ENCODE assay signal across 8 mouse cellular contexts in genomic region chr11:58914461-58915028, GRCm38 (mm10). TPM values are rescaled to one million over a fixed set of nuclear protein-coding genes. Genes with fewer than 3 reads are reported as not detected.
DNase-seq lines count a peak whose midpoint lies in the region; ATAC-seq and TF ChIP-seq lines count a peak whose summit lies in the region.

No protein-coding gene starts in this region.

- H3K9ac ChIP-seq in forebrain, embryonic 14.5 days (ENCODE audit: low read length) = peak overlapping the region; percentile 57
- H3K9ac ChIP-seq in kidney, embryonic 15.5 days = peak overlapping the region; percentile 37; the same call in 1 of the 2 replicates

- peak overlapping the region; percentile 53 for H3K4me2 ChIP-seq in forebrain, embryonic 14.5 days (ENCODE audit: low read length)
- peak overlapping the region; percentile 60 for H3K4me2 ChIP-seq in kidney, embryonic 15.5 days

- no peak for DNase-seq in gastrocnemius, adult 2 months
- DNase-seq in gastrocnemius, postnatal 14 days = no peak
- DNase-seq in brain, adult 2 months (ENCODE audit: low read depth, low spot score) = peak; percentile 58
- peak; percentile 75 for DNase-seq in forebrain, embryonic 14.5 days (ENCODE audit: low spot score)
- DNase-seq in lung, postnatal 25 days (ENCODE audit: low spot score) = peak; percentile 28
- peak; percentile 70 to 73 for DNase-seq in spleen, postnatal 10 days (ENCODE audit: low spot score in 2 of 2)
- no peak for DNase-seq in ovary, postnatal 36 days (ENCODE audit: low spot score)

- H3K4me1 ChIP-seq in forebrain, embryonic 14.5 days (ENCODE audit: control insufficient read depth, insufficient read depth, low read length) = no peaks in the 10 kb centered on the region
- peaks cover 6% of the 10 kb centered on the region for H3K4me1 ChIP-seq in kidney, embryonic 15.5 days

- peak overlapping the region; percentile 67 for H3K4me3 ChIP-seq in gastrocnemius, adult 2 months
- H3K4me3 ChIP-seq in forebrain, embryonic 14.5 days (ENCODE audit: low read depth, low read length) = peak overlapping the region; percentile 19; the same call in 1 of the 2 replicates
- H3K4me3 ChIP-seq in kidney, embryonic 15.5 days (replicated peaks) = peak overlapping the region; percentile 36

- H3K9me3 ChIP-seq in forebrain, embryonic 14.5 days (replicated peaks; ENCODE audit: control insufficient read depth, low read length) = no peaks in the 10 kb centered on the region
- H3K9me3 ChIP-seq in kidney, embryonic 15.5 days (replicated peaks) = no peaks in the 10 kb centered on the region

- intact Hi-C loops in gastrocnemius, adult 2 months (cut with DNase I) = no loop called here
- intact Hi-C loops in gastrocnemius, postnatal 14 days (cut with DNase I; ENCODE audit: low total_unique reads) = no loop called here

- no peaks in the 10 kb centered on the region for H3K36me3 ChIP-seq in forebrain, embryonic 14.5 days (ENCODE audit: control insufficient read depth, insufficient read depth, low read length)
- no peaks in the 10 kb centered on the region for H3K36me3 ChIP-seq in kidney, embryonic 15.5 days

- peak overlapping the region; percentile 75 for H3K27ac ChIP-seq in gastrocnemius, adult 2 months
- no peak overlapping the region for H3K27ac ChIP-seq in forebrain, embryonic 14.5 days (ENCODE audit: low read depth, low read length)
- no peak overlapping the region for H3K27ac ChIP-seq in kidney, embryonic 15.5 days

- no peaks in the 10 kb centered on the region for H3K27me3 ChIP-seq in forebrain, embryonic 14.5 days (replicated peaks; ENCODE audit: control insufficient read depth, insufficient read depth, low read length)
- H3K27me3 ChIP-seq in kidney, embryonic 15.5 days = 0 out of 2 replicates have a peak, but pooled peaks cover 5% of the 10 kb centered on the region

- ATAC-seq in forebrain, embryonic 14.5 days = peak; percentile 40
- ATAC-seq in kidney, embryonic 15.5 days (replicated peaks; ENCODE audit: low FRiP score) = 0 out of 2 replicates have a peak, but pooled peaks have one; percentile 4

- 21% methylated on average over 17 of the region's 17 CpGs for WGBS in forebrain, embryonic 14.5 days
- 18% methylated on average over 17 of the region's 17 CpGs for WGBS in kidney, embryonic 15.5 days

- peak; percentile 85 for TF ChIP-seq CTCF in gastrocnemius, adult 2 months (IDR thresholded peaks at IDR 0.05)

RNA-seq across cellular contexts. Expression of gene Btnl10, which starts 3.2 kb away (rescaled TPM):
- total RNA-seq in gastrocnemius, adult 2 months (2021) = not detected
- total RNA-seq in gastrocnemius, postnatal 14 days (2021) = not detected
- polyA plus RNA-seq in forebrain, embryonic 14.5 days (2014; fragmentation: Nextera tagmentation; extraction: Ambion mirVana) = not detected in 2 replicates
- 0.10 and 0.30 TPM in 2 replicates for polyA plus RNA-seq in kidney, embryonic 15.5 days (2015; fragmentation: Nextera tagmentation; extraction: Ambion mirVana)

RNA-seq across cellular contexts. Expression of gene Zfp39, which starts 10.5 kb away (rescaled TPM):
- 1 to 10 TPM; 3.1 to 3.3 TPM for total RNA-seq in gastrocnemius, adult 2 months (2021)
- total RNA-seq in gastrocnemius, postnatal 14 days (2021) = 1 to 10 TPM; 4.1 to 5.3 TPM
- polyA plus RNA-seq in forebrain, embryonic 14.5 days (2014; fragmentation: Nextera tagmentation; extraction: Ambion mirVana) = 5.5 and 6.7 TPM in 2 replicates
- polyA plus RNA-seq in kidney, embryonic 15.5 days (2015; fragmentation: Nextera tagmentation; extraction: Ambion mirVana) = 5.2 and 6.9 TPM in 2 replicates

RNA-seq across cellular contexts. Expression of gene Rnf187, which starts 24.2 kb away (rescaled TPM):
- 100 to 1,000 TPM in 1 of 2 experiments, 10 to 100 TPM in 1; 95.2 to 101 TPM for total RNA-seq in gastrocnemius, adult 2 months (2021)
- total RNA-seq in gastrocnemius, postnatal 14 days (2021) = 100 to 1,000 TPM; 126 to 139 TPM
- 457 and 463 TPM in 2 replicates for polyA plus RNA-seq in forebrain, embryonic 14.5 days (2014; fragmentation: Nextera tagmentation; extraction: Ambion mirVana)
- polyA plus RNA-seq in kidney, embryonic 15.5 days (2015; fragmentation: Nextera tagmentation; extraction: Ambion mirVana) = 243 and 247 TPM in 2 replicates

RNA-seq across cellular contexts. Expression of gene Hist3h2ba, which starts 34.2 kb away (rescaled TPM):
- total RNA-seq in gastrocnemius, adult 2 months (2021) = not detected
- total RNA-seq in gastrocnemius, postnatal 14 days (2021) = 1 to 10 TPM; 2.1 to 3.7 TPM
- polyA plus RNA-seq in forebrain, embryonic 14.5 days (2014; fragmentation: Nextera tagmentation; extraction: Ambion mirVana) = 279 and 359 TPM in 2 replicates
- 81.6 and 82.0 TPM in 2 replicates for polyA plus RNA-seq in kidney, embryonic 15.5 days (2015; fragmentation: Nextera tagmentation; extraction: Ambion mirVana)

RNA-seq across cellular contexts. Expression of gene Hist3h2a, which starts 39.9 kb away (rescaled TPM):
- 10 to 100 TPM; 10.5 to 11.3 TPM for total RNA-seq in gastrocnemius, adult 2 months (2021)
- 10 to 100 TPM; 15.1 to 16.8 TPM for total RNA-seq in gastrocnemius, postnatal 14 days (2021)
- polyA plus RNA-seq in forebrain, embryonic 14.5 days (2014; fragmentation: Nextera tagmentation; extraction: Ambion mirVana) = 149 and 151 TPM in 2 replicates
- polyA plus RNA-seq in kidney, embryonic 15.5 days (2015; fragmentation: Nextera tagmentation; extraction: Ambion mirVana) = 36.4 and 40.3 TPM in 2 replicates

Comparison
In these comparisons a context has a peak if more than half of its experiments do, and no peak if none do; other contexts are left out.
1. DNase-seq: peak in brain, adult 2 months (single experiment), forebrain, embryonic 14.5 days (single experiment), lung, postnatal 25 days (single experiment) and spleen, postnatal 10 days (2 of 2); none in gastrocnemius, adult 2 months (single experiment), gastrocnemius, postnatal 14 days (single experiment) and ovary, postnatal 36 days (single experiment).
2. Peak in every context shown above with its lines, with median percentiles within 50 percentile points of each other: H3K4me3 ChIP-seq.